Mouse (Mus musculus) lung, embryonic 14.5 days (tissue): ENCODE data around the gene Stk11ip. TPM values are rescaled to one million over a fixed set of nuclear protein-coding genes. Genes with fewer than 3 reads are reported as not detected.
A peak's percentile ranks its signal among the peaks of the same experiment; 100 is the strongest.

Experiments used
- ATAC-seq: fragments of 200-750 bp; cut with Nextera tagmentation; 2 replicates; pipeline ENCODE4 v1.8.0; 2017; ENCODE audit warnings: mild to moderate bottlenecking, moderate TSS enrichment, moderate library complexity; ENCODE audit not compliant: insufficient read depth
- DNase-seq: peaks from one replicate; pipeline ENCODE4 v3.0.0-alpha.2; 2015
- H3K27ac ChIP-seq: fragments of 300-500 bp; sonication (generic); 2 replicates; pipeline ENCODE4 v1.5.1; 2014; ENCODE audit warnings: low read depth, mild to moderate bottlenecking, moderate library complexity
- H3K27me3 ChIP-seq: fragments of 300-500 bp; sonication (generic); 2 replicates; pipeline ENCODE4 v1.6.1; 2014; ENCODE audit warnings: low read length, control low read depth; ENCODE audit not compliant: insufficient read depth
- H3K36me3 ChIP-seq: fragments of 300-500 bp; sonication (generic); 2 replicates; pipeline ENCODE4 v1.6.1; 2014; ENCODE audit warnings: control low read depth; ENCODE audit not compliant: insufficient read depth
- H3K4me1 ChIP-seq: fragments of 300-500 bp; sonication (generic); 2 replicates; pipeline ENCODE4 v1.6.1; 2014; ENCODE audit warnings: antibody characterized with exemption, control low read depth; ENCODE audit not compliant: insufficient read depth
- H3K4me2 ChIP-seq: fragments of 300-500 bp; sonication (generic); 2 replicates; pipeline ENCODE4 v1.6.1; 2014; ENCODE audit warnings: mild to moderate bottlenecking
- H3K4me3 ChIP-seq: fragments of 300-500 bp; sonication (generic); 2 replicates; pipeline ENCODE4 v1.5.1; 2014; ENCODE audit warnings: low read depth, low read length
- H3K9ac ChIP-seq: fragments of 300-500 bp; sonication (generic); 2 replicates; pipeline ENCODE4 v1.6.1; 2014
- H3K9me3 ChIP-seq: fragments of 300-500 bp; sonication (generic); 2 replicates; pipeline ENCODE4 v1.6.1; 2016; ENCODE audit warnings: low read depth, low read length, control low read depth
- CTCF ChIP-seq: IDR thresholded peaks from 2 replicates; pipeline ENCODE4 v1.5.1; 2016; ENCODE audit warnings: antibody characterized with exemption, low read depth
- WGBS: fragments of 180-500 bp; shearing (Covaris S2); extraction: QIAGEN DNeasy Blood & Tissue Kit; methylation state at CpG from one replicate; pipeline ENCODE4 v1.1.7; 2014; 5-methylcytosine and 5-hydroxymethylcytosine counted together
- polyA plus RNA-seq: library from polyadenylated mRNA; unstranded; fragments of >200 nt; fragmentation: Nextera tagmentation; extraction: Ambion mirVana; gene quantifications from 2 replicates; pipeline ENCODE4 v1.2.1, GENCODE M21; 2014

Stk11ip gene
- polyA plus RNA-seq, 1 experiment from 2014 or later, result 19.0 TPM

GRCm38 (mm10) chr1:75511437-75512210 lies 9.7 kb upstream of the Stk11ip start:
- Histone ChIP-seq H3K36me3 (no peaks in the 10 kb centered on the region), H3K4me2 (no peak overlapping the region), H3K27ac (peak overlapping the region; percentile 79; the same call in 1 of the 2 replicates), H3K27me3 (no peaks in the 10 kb centered on the region), H3K4me1 (peaks cover 14% of the 10 kb centered on the region), H3K4me3 (no peak overlapping the region), H3K9ac (no peak overlapping the region), H3K9me3 (no peaks in the 10 kb centered on the region)
- 0 out of 2 replicates have a peak, but pooled peaks have one; percentile 9 for ATAC-seq
- TF ChIP-seq CTCF, result no peak
- WGBS, result 42% methylated on average over 4 of the region's 4 CpGs
- DNase-seq, result peak; percentile 17

- H3K4me1 ChIP-seq, result peaks cover 7% of the 10 kb centered on the region; the same call in 1 of the 2 replicates
- no peak overlapping the region for H3K27ac ChIP-seq
- no peak overlapping the region for H3K4me2 ChIP-seq
- no peak for TF ChIP-seq CTCF
- WGBS, result 89% methylated on average over 3 of the region's 3 CpGs
- H3K9ac ChIP-seq, result no peak overlapping the region
- no peaks in the 10 kb centered on the region for H3K9me3 ChIP-seq
- H3K27me3 ChIP-seq, result no peaks in the 10 kb centered on the region
- DNase-seq, result no peak
- H3K4me3 ChIP-seq, result no peak overlapping the region
- ATAC-seq, result no peak
- no peaks in the 10 kb centered on the region for H3K36me3 ChIP-seq
Observed at GRCm38 (mm10) chr1:75512550-75512949, 8.8 kb upstream of the Stk11ip start.

GRCm38 (mm10) chr1:75516703-75517380 lies 4.5 kb upstream of the Stk11ip start:
- no peak overlapping the region for H3K27ac ChIP-seq
- no peak overlapping the region for H3K4me3 ChIP-seq
- no peaks in the 10 kb centered on the region for H3K36me3 ChIP-seq
- no peak overlapping the region for H3K9ac ChIP-seq
- 60% methylated on average over 15 of the region's 15 CpGs for WGBS
- ATAC-seq, result no peak
- H3K9me3 ChIP-seq, result no peaks in the 10 kb centered on the region
- peaks cover 15% of the 10 kb centered on the region for H3K4me1 ChIP-seq
- DNase-seq, result peak; percentile 32
- no peak for TF ChIP-seq CTCF
- no peaks in the 10 kb centered on the region for H3K27me3 ChIP-seq
- no peak overlapping the region for H3K4me2 ChIP-seq

- DNase-seq (peak; percentile 36), ATAC-seq (no peak)
- WGBS, result 31% methylated on average over 4 of the region's 4 CpGs
- Histone ChIP-seq H3K4me3 (no peak overlapping the region), H3K4me2 (no peak overlapping the region), H3K36me3 (no peaks in the 10 kb centered on the region), H3K27ac (peak overlapping the region; percentile 93), H3K9ac (no peak overlapping the region), H3K9me3 (no peaks in the 10 kb centered on the region), H3K27me3 (no peaks in the 10 kb centered on the region), H3K4me1 (peaks cover 17% of the 10 kb centered on the region)
- TF ChIP-seq CTCF, result no peak
Observed at GRCm38 (mm10) chr1:75517984-75518383, 3.3 kb upstream of the Stk11ip start.

- no peak overlapping the region for H3K4me3 ChIP-seq
- WGBS, result 89% methylated on average over 4 of the region's 4 CpGs
- H3K4me1 ChIP-seq, result peaks cover 17% of the 10 kb centered on the region
- H3K36me3 ChIP-seq, result no peaks in the 10 kb centered on the region
- no peak for ATAC-seq
- H3K27ac ChIP-seq, result peak overlapping the region; percentile 93
- DNase-seq, result no peak
- H3K27me3 ChIP-seq, result no peaks in the 10 kb centered on the region
- no peaks in the 10 kb centered on the region for H3K9me3 ChIP-seq
- TF ChIP-seq CTCF, result no peak
- no peak overlapping the region for H3K9ac ChIP-seq
- H3K4me2 ChIP-seq, result no peak overlapping the region
Observed at GRCm38 (mm10) chr1:75518427-75518826, 2.9 kb upstream of the Stk11ip start.

- no peak overlapping the region for H3K4me3 ChIP-seq
- H3K27me3 ChIP-seq, result no peaks in the 10 kb centered on the region
- no peak overlapping the region for H3K4me2 ChIP-seq
- DNase-seq (peak; percentile 86), ATAC-seq (0 out of 2 replicates have a peak, but pooled peaks have one; percentile 11)
- no peaks in the 10 kb centered on the region for H3K36me3 ChIP-seq
- 29% methylated on average over 5 of the region's 5 CpGs for WGBS
- peaks cover 17% of the 10 kb centered on the region for H3K4me1 ChIP-seq
- no peak for TF ChIP-seq CTCF
- H3K27ac ChIP-seq, result peak overlapping the region; percentile 93
- no peak overlapping the region for H3K9ac ChIP-seq
- H3K9me3 ChIP-seq, result no peaks in the 10 kb centered on the region
Observed at GRCm38 (mm10) chr1:75519576-75519975, 1.8 kb upstream of the Stk11ip start.

- no peak for TF ChIP-seq CTCF
- Histone ChIP-seq H3K36me3 (peaks cover 30% of the 10 kb centered on the region), H3K9me3 (no peaks in the 10 kb centered on the region), H3K27ac (no peak overlapping the region), H3K9ac (no peak overlapping the region), H3K4me2 (no peak overlapping the region), H3K4me3 (no peak overlapping the region), H3K27me3 (no peaks in the 10 kb centered on the region), H3K4me1 (peaks cover 11% of the 10 kb centered on the region; the same call in 1 of the 2 replicates)
- ATAC-seq, result no peak
- DNase-seq, result no peak
- 88% methylated on average over 7 of the region's 7 CpGs for WGBS
Observed at GRCm38 (mm10) chr1:75524679-75525078, 3.4 kb downstream of the Stk11ip start.
